Mouse (Mus musculus) heart, adult 8-10 months (tissue): ENCODE data around the gene Hsf5. TPM values are rescaled to one million over a fixed set of nuclear protein-coding genes. Genes with fewer than 3 reads are reported as not detected.
A peak's percentile ranks its signal among the peaks of the same experiment; 100 is the strongest.

Experiments used
- DNase-seq: peaks from one replicate; pipeline ENCODE4 v3.0.0; 2022; ENCODE audit warnings: low spot score
- total RNA-seq, 4 experiments: library from RNA; stranded (reverse); gene quantifications; 2 replicates each; pipeline ENCODE4 v1.2.4; 2022

Gene Hsf5
- total RNA-seq, result under 1 TPM in 2 of 4 experiments, not detected in 2; 0.05 to 0.06 TPM

- no peak for DNase-seq
Observed at GRCm38 (mm10) chr11:87616790-87617474, at the start of gene Hsf5. Gene Hsf5, plus strand, starts transcription at chr11:87617164.

GRCm38 (mm10) chr11:87568255-87568953, 48.6 kb upstream of the Hsf5 start, which contains the start of gene Sept4:
Gene Sept4, plus strand, starts transcription at chr11:87568903.
- no peak for DNase-seq

- DNase-seq, result no peak
Observed at GRCm38 (mm10) chr11:87570743-87571142, 46.2 kb upstream of the Hsf5 start.

- DNase-seq, result peak; percentile 50
Observed at GRCm38 (mm10) chr11:87571361-87571950, 45.5 kb upstream of the Hsf5 start.

- no peak for DNase-seq
Observed at GRCm38 (mm10) chr11:87573751-87574150, 43.2 kb upstream of the Hsf5 start.

GRCm38 (mm10) chr11:87574520-87575180, 42.3 kb upstream of the Hsf5 start:
- DNase-seq, result no peak

- DNase-seq, result no peak
Observed at GRCm38 (mm10) chr11:87577601-87578248, 39.2 kb upstream of the Hsf5 start.

GRCm38 (mm10) chr11:87578249-87578962, 38.6 kb upstream of the Hsf5 start:
- DNase-seq, result peak; percentile 68

- DNase-seq, result peak; percentile 73
Observed at GRCm38 (mm10) chr11:87578963-87579601, 37.9 kb upstream of the Hsf5 start.

GRCm38 (mm10) chr11:87579713-87580112, 37.3 kb upstream of the Hsf5 start:
- DNase-seq, result no peak

GRCm38 (mm10) chr11:87580543-87581085, 36.4 kb upstream of the Hsf5 start:
- DNase-seq, result no peak

GRCm38 (mm10) chr11:87581161-87581865, 35.7 kb upstream of the Hsf5 start:
- no peak for DNase-seq

- no peak for DNase-seq
Observed at GRCm38 (mm10) chr11:87581933-87582710, 34.8 kb upstream of the Hsf5 start.

- no peak for DNase-seq
Observed at GRCm38 (mm10) chr11:87583291-87584034, 33.5 kb upstream of the Hsf5 start.

- DNase-seq, result peak; percentile 77
Observed at GRCm38 (mm10) chr11:87584711-87585505, 32.1 kb upstream of the Hsf5 start.

- no peak for DNase-seq
Observed at GRCm38 (mm10) chr11:87587211-87587874, 29.6 kb upstream of the Hsf5 start.

GRCm38 (mm10) chr11:87589605-87590004, 27.4 kb upstream of the Hsf5 start:
- DNase-seq, result no peak
